Mouse (Mus musculus) monocyte, adult 59 days (primary cell): ENCODE measurements around the gene Dnajb2. TPM values are rescaled to one million over a fixed set of nuclear protein-coding genes. Genes with fewer than 3 reads are reported as not detected.

Experiments
- total RNA-seq, 2 experiments: library from RNA; stranded (reverse); gene quantifications; one replicate each; pipeline ENCODE4 v1.2.4; 2023

The Dnajb2 gene
- 10 to 100 TPM; 16.5 to 20.4 TPM for total RNA-seq

GRCm38 (mm10) chr1:75236117-75237050 is at the start of gene Dnajb2:
Gene Dnajb2 (plus strand): TSS chr1:75236406.

GRCm38 (mm10) chr1:75191622-75192402 is 44.4 kb upstream of the Dnajb2 start, which contains the start of the genes Ankzf1 and Atg9a:
Gene Ankzf1 (plus strand): TSS chr1:75192151.
Gene Atg9a (minus strand): TSS chr1:75192196.

GRCm38 (mm10) chr1:75210136-75211087 is 25.8 kb upstream of the Dnajb2 start, which contains the start of the genes Glb1l and Stk16:
Gene Glb1l (minus strand): TSS chr1:75210813.
Gene Stk16 (plus strand): TSS chr1:75210838.

GRCm38 (mm10) chr1:75219531-75219930 is 16.7 kb upstream of the Dnajb2 start, which contains the start of gene Tuba4a:
Gene Tuba4a (minus strand): TSS chr1:75219865.

GRCm38 (mm10) chr1:75231664-75232152 is 4.5 kb upstream of the Dnajb2 start, which contains the start of gene A630095N17Rik:
Gene A630095N17Rik (minus strand): TSS chr1:75232102.

GRCm38 (mm10) chr1:75264091-75264880 is 28.1 kb downstream of the Dnajb2 start, which contains the start of gene Ptprn:
Gene Ptprn (minus strand): TSS chr1:75264502.

GRCm38 (mm10) chr1:75278228-75278627 is 42.0 kb downstream of the Dnajb2 start, which contains the start of gene Resp18:
Gene Resp18 (minus strand): TSS chr1:75278415.

Other genes starting within 250 kb of the Dnajb2 start
- gene Nhej1, start 111.2 kb upstream of the Dnajb2 start, total RNA-seq = 1 to 10 TPM; 4.4 to 4.8 TPM
- gene Slc23a3, start 102.5 kb upstream of the Dnajb2 start, total RNA-seq = 1 to 10 TPM; 1.2 TPM
- 100 to 1,000 TPM; 115 to 119 TPM for gene Cnppd1, start 93.7 kb upstream of the Dnajb2 start, total RNA-seq
- gene Retreg2, start 93.6 kb upstream of the Dnajb2 start, total RNA-seq = 10 to 100 TPM; 66.3 to 67.3 TPM
- gene Zfand2b, start 67.8 kb upstream of the Dnajb2 start, total RNA-seq = 10 to 100 TPM; 46.1 to 59.1 TPM
- gene Abcb6, start 56.0 kb upstream of the Dnajb2 start, total RNA-seq = 1 to 10 TPM; 3.4 to 4.9 TPM
- gene Ankzf1, start 44.3 kb upstream of the Dnajb2 start, total RNA-seq = 10 to 100 TPM; 20.9 to 22.2 TPM
- 10 to 100 TPM; 51.1 to 58.9 TPM for gene Atg9a, start 44.2 kb upstream of the Dnajb2 start, total RNA-seq
- gene Glb1l, start 25.6 kb upstream of the Dnajb2 start, total RNA-seq = 10 to 100 TPM; 21.6 to 24.5 TPM
- gene Stk16, start 25.6 kb upstream of the Dnajb2 start, total RNA-seq = 10 to 100 TPM; 84.4 to 86.3 TPM
- gene Tuba4a, start 16.5 kb upstream of the Dnajb2 start, total RNA-seq = 10 to 100 TPM; 66.8 to 88.0 TPM
- gene A630095N17Rik, start 4.3 kb upstream of the Dnajb2 start, total RNA-seq = not detected
- not detected for gene Ptprn, start 28.1 kb downstream of the Dnajb2 start, total RNA-seq
- not detected for gene Resp18, start 42.0 kb downstream of the Dnajb2 start, total RNA-seq
- gene Dnpep, start 81.6 kb downstream of the Dnajb2 start, total RNA-seq = 10 to 100 TPM; 39.5 to 46.6 TPM
- gene Des, start 123.9 kb downstream of the Dnajb2 start, total RNA-seq = under 1 TPM in 1 of 2 experiments, not detected in 1; 0.42 TPM
- gene Speg, start 138.9 kb downstream of the Dnajb2 start, total RNA-seq = not detected
- gene Gmppa, start 199.5 kb downstream of the Dnajb2 start, total RNA-seq = 10 to 100 TPM; 70.8 to 74.7 TPM
- gene Asic4, start 214.0 kb downstream of the Dnajb2 start, total RNA-seq = not detected
- gene Chpf, start 242.9 kb downstream of the Dnajb2 start, total RNA-seq = 1 to 10 TPM; 2.8 to 3.0 TPM
- gene Tmem198, start 243.1 kb downstream of the Dnajb2 start, total RNA-seq = under 1 TPM in 1 of 2 experiments, not detected in 1; 0.29 TPM